Mouse (Mus musculus) small intestine, adult 2 months (tissue): ENCODE measurements around the gene Gcm1.

Source experiments
- CTCF ChIP-seq: fragments of 200-500 bp; IDR thresholded peaks from 2 replicates; pipeline ENCODE4 v1.5.1; 2012; ENCODE audit warnings: low read depth, mild to moderate bottlenecking, control low read depth, inconsistent platforms, low read length, moderate library complexity, mixed read lengths; ENCODE audit not compliant: insufficient replicate concordance, insufficient read length; ENCODE audit errors: extremely low read depth
- POLR2A ChIP-seq: fragments of 200-500 bp; IDR thresholded peaks from 2 replicates; pipeline ENCODE4 v1.6.1; 2012; ENCODE audit warnings: low read depth, mild to moderate bottlenecking, control low read depth, inconsistent platforms, low read length, moderate library complexity

GRCm38 (mm10) chr9:78046755-78047154 lies 5.0 kb upstream of the Gcm1 start:
- no peak for TF ChIP-seq CTCF
- no peak for TF ChIP-seq POLR2A
